Mouse (Mus musculus) left cerebral cortex, adult 11 months (tissue): ENCODE results near the gene 2610318N02Rik.
A peak's percentile ranks its signal among the peaks of the same experiment; 100 is the strongest.
"Not testable (repeated sequence)": the region's sequence is repeated elsewhere in the genome, so short reads cannot be mapped to it uniquely, and the experiment has no call there.

Source experiments
- DNase-seq: peaks from one replicate; pipeline ENCODE4 v3.0.0; 2022; ENCODE audit warnings: low spot score

The 2610318N02Rik gene

DNA sequence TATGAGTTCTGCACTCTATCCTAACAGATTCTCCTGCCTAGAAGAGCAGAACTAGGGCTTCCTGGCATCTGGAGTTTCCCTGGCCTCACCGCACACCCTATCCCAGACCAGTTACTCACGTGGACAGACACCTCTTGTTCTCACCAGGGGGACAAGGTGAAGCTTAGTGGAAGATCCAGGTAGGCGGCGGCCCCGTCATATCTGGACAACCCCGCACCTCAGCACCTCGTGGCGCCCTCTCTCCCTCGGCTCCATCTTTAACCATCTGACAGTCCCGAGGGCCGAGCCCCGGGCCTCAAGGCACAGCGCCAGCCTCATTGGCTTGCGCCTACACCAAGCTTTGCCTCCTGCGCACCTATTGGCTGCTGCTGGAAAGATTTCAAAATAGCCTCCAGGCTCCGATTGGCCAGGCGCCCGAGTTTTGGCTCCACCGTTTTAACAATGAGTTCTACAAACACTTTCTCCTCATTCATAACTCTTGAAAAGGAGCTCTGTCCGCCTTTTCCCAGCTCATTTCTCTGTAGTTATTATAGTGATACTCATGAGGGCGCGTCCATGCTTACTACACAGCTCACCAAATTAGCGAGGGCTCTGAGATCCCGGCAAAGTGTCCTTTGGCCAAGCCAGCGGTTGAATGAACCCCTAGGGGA lies at the start of gene 2610318N02Rik:
Gene 2610318N02Rik (minus strand): TSS at position 297 of the 650 bp plus-strand sequence.
- DNase-seq, result peak; percentile 44

DNA sequence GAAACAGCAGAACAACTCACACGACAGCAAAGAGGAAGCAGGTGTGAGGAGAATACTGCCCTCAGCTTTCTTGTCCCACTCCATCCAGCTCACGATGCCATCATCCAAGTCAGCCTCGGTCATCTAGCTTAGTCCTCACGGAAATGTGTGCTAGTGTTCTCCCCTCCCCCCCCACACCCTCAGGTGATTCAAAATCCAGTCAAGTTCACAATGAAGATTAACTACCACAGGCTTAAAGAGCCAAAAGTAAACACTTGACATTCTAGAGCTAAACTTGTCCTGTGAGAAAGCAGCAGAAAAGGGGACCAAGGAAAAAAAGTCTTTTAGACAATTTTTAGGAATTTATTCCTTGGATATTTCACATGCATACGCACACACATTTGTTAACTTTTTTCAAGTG lies 43.1 kb upstream of the 2610318N02Rik start:
- no peak for DNase-seq

DNA sequence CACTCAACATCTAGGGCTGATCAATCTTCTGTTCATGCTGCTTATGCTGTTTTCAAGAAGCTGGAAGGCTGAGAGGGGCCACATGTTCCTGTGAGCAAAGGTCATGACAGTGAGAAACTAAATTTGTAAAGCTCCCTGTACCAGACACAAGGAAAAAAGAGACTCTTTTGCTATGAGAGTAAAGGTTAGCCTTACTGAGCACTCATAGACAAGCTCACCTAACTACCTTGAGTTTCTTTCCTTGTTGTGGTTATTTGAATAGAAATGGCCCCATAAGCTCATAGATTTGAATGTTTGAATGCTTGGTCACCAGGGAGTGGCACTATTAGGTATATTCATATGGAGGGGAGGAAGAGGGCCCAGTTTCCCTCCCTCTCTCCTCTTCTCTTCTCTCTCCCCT lies 42.2 kb upstream of the 2610318N02Rik start:
- DNase-seq, result no peak

DNA sequence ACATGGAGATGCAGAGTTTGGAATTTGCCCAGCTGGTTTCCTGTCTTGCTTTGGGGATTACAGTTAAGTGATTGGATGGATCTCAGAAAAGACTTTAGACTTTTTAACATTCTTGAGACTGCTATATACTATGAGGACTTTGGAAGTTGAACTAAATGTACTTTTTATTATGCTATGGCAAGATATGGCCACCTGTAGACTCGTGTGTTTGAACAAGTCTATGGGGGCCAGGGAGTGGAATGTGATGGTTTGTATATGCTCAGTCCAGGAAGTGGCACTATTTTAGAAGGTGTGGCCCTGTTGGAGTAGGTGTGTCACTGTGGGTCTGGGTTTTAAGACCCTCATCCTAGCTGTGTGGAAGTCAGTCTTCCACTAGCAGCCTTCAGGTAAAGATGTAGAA lies 40.5 kb upstream of the 2610318N02Rik start:
- not testable (repeated sequence) for DNase-seq

DNA sequence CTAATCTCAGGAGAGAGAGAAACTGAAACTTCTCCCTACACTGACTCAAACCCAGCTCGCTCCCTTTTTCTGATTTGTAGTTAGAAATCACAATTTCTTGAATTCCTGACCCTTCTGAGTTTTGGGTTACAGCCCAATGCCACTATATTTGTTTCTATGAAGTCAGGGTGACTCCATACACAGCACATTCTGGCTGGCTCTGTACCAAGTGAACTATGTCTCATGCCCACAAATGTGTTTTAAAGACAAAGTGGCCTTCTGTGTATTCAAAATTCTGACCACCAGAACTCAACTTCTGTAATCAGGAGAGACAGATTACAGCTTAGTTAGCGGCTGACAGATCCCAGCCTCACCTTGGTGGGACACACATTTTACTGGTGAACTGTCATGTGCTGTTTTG lies 29.4 kb upstream of the 2610318N02Rik start:
- DNase-seq, result no peak

DNA sequence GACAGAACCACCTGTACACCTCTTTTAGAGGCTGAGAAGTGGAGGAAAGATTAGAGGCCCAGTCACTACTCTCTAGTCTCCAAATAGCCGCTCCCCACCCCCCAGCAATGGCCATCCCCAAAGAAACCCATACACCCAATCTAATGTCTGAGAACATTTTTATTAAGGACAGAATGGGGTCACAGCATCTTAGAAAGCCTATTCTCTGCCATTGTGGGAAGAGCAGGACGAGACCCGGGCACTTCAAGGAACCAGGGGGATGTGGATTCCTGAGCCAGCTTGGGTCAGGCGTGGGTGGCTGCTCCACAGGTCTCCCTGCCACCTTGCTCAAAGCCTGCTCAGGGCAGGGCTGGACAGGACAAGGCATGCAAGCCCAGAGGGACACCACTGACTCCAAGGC lies 26.9 kb upstream of the 2610318N02Rik start:
- no peak for DNase-seq

DNA sequence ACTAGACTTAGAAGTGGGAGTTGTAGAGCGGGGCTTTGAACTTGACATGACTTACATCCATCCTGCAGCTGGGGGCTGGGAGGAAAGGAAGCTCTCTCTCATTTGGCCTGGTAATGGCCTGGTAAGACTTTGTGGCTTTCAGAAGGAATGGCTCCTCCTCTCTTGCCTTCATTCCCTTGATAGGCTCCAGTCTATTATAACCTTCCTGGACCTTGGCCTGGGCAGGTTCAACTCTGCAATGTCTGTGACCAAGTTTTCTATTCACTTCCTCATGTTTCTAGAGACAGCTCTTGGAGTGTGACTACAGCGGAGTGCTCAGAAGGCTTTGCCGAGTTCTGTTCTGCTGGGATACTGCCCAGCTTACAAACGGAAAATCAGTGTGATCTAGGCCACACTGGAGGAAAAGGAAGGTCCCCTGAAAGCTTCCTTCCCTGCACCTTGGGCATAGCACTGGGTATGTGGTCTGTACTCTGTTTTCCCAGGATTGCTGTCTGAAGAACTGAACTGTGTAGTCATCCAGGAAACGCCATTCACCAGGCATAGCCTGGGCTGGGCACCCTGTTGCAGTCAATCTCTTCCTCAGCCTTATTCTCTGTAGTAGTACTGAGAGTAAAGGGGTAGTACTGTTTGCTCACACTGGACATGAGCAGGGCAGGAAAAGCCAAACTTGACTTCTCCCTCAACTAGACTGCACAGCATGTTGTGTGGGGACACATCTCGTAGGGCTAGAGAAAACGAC lies 25.7 kb upstream of the 2610318N02Rik start:
- no peak for DNase-seq

DNA sequence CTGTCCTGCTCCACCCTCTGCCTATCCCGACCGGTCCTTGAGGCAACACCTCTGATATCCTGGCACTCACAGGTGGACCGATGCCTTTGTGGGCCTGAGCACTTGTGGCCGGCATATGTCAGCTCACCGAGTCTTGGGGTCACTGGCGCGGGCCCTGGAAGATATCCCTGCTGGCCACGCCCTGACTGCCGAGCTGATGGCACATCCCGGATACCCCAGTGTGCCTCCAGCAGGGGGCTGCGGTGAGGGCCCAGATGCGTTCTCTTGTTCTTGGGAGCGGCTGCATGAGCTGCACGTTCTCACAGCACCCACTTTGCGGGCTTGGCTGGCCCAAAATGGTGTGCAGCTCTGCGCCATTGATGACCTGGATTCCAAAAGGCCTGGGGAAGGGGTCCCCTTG lies 23.1 kb upstream of the 2610318N02Rik start:
- no peak for DNase-seq

DNA sequence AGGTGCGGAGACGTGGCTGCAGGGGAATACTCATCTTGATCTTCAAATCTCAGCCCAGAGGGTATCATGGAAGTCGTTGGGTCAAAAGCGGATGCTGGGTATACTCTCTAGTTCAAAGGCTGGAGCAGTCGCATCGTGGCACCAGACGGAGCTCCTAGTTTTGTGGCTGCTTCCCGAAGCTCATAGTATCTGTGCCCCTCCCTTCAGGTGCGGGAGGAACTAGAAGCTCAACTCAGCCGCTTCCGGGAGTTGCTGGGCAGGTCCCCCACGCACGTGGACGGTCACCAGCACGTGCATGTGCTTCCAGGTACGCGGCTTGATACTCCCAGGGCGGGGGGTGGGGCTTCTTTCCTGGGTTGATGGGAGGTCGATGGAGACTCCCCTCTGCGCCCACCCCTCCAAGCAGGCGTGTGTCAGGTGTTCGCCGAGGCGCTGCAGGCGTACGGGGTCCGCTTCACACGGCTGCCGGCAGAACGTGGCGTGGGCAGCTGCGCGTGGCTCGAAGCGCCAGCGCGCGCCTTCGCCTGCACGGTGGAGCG lies 22.5 kb upstream of the 2610318N02Rik start:
- DNase-seq, result peak; percentile 23

DNA sequence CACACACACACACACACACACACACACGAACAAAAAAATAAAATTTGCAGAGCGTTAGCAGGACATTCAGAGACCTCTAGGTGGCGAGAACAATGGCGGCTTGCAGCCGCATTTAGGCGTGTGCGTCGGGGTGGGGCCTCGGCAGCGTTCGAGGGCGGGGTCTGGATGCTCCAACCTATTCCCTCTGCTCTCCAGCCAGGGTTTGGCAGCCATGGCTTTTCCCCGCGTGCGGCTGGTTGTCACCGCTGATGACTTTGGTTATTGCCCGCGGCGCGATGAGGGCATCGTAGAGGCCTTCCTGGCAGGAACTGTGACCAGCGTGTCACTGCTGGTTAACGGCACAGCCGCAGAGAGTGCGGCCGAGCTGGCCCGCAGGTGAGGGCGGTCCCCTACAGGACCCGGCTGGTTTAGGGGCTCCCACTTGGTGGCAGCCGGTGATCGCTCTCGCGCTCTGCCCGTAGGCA lies 21.8 kb upstream of the 2610318N02Rik start, which contains the start of gene Ccdc116:
Gene Ccdc116 (minus strand): TSS at position 458 of the 464 bp plus-strand sequence.
- DNase-seq, result peak; percentile 71

DNA sequence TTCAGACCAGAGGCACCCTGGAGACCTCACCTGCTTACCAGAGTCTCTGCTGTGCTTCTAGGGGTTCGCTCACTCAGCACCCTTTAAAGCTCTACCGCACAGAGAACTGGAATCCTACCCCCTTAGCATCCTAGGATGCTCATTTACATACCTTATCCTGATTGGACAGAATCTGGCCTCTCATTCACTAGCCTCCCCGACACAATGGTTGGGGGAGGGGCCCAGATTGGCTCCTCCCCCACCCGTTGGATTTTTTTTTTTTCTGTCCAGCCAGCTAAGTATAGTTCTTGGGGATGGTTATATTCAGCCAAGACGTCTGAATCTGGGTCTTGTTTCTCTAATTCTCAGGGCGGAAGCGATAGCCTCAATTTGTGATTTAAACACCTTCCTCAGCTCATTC lies 19.4 kb upstream of the 2610318N02Rik start, which contains the start of gene Ydjc:
Gene Ydjc (plus strand): TSS at position 283 of the 400 bp plus-strand sequence.
- DNase-seq, result no peak

DNA sequence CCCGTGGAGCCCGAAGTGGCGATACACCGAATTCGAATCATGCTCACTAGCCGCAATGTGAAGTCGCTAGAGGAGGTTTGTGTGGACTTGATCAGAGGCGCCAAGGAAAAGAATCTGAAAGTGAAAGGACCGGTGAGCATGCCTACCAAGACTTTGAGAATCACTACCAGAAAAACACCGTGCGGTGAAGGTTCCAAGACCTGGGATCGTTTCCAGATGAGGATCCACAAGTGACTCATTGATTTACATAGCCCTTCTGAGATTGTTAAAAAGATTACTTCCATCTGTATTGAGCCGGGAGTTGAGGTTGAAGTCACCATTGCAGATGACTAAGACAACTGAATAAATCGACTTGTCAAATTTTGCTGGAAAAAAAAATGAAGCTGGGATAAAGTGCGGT lies 12.4 kb upstream of the 2610318N02Rik start:
- no peak for DNase-seq

DNA sequence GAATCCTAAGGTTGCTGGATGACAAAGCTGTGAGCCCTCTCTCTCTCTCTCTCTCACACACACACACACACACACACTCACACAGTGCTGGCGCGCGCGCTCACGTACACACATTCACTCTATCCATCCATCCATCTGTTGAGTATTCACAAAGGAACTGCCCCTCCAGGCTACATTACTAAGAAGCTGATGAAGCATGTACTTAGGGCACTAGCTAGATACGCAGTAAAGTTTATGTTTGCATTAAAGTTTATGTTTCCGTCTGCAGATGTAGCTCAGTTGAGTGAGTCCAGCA lies 7.9 kb upstream of the 2610318N02Rik start:
- DNase-seq, result no peak

DNA sequence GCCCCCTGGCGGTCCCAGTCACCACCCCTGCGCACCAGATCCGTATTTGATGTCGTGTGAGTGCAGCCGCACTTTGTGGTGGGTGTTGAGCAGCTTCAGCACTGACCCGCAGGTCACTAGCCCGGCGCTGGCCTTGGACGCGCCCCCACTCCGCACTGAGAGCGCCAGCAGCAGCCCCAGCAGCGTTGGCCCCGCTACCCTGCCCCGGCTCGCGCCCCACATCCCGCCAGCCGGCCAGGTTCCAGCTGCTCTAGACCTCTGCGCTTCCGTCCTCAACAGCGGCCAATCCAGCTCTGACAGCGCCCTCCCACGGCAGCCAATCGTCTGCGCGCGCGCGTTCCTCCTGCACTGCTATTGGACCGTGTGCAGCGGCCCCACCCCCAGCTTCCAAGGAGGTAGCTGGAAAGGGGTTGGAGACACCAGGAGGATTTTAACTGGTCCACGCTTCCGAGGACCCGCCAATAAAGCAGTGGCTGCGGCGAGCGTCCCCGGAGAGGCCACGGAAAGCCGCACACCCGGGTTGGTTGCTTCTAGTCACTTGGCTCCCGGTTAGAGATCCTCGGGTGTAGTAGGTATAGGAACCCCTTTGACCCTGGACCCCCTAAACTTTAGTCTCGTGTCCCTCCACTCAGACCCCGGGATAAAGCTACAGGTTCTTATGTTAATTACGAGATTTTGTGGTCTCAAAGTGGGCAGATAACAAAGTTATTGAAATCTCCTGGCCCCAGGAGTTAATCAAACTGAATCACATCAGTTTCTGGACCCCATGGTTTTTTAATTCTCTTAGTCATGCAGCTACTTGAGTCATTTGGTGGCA lies 7.3 kb upstream of the 2610318N02Rik start, which contains the start of gene Sdf2l1:
Gene Sdf2l1 (minus strand): TSS at position 295 of the 817 bp plus-strand sequence.
- peak; percentile 97 for DNase-seq

DNA sequence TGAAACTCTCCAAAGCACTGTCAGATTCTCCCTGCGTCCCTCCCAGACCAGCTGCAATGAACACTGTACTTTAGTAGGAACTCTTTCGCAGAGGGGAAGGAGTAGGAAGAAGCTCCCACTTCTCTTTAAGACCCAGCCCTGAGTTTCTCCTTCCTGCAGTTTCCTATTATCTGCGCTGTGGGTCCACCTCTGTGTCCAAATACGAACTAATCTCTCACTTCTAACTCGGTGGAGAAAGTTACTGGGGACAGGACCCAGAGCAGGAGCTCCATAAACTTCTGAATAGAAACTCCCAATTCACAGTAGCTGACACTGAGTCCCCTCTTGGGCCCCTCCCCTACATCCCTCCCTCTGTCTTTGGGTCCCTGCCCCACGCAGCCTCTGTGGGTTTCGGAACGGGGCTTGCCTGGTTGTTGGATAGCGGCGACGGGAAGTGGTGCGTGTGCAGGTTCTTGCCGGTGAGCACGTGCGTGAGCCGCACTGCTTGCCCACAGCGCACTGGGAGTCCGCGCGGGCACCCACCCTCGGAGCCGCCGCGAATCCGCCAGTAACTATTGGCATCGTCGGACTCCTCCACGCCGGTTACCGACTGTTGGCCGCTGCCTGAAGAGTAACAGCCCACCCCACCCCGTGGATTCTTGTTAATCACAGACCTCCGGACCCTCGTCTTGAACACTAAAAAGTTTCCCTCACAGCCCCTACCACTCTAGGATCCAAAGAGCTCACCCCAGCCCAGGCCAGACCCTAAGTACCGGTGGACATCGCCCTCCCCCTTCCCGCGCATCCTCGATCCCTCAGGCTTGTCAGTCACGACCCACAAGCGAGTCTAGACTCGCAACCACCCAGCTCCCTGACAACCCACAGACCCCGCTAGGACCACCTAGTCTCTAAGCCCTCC lies 6.5 kb upstream of the 2610318N02Rik start:
- DNase-seq, result no peak

DNA sequence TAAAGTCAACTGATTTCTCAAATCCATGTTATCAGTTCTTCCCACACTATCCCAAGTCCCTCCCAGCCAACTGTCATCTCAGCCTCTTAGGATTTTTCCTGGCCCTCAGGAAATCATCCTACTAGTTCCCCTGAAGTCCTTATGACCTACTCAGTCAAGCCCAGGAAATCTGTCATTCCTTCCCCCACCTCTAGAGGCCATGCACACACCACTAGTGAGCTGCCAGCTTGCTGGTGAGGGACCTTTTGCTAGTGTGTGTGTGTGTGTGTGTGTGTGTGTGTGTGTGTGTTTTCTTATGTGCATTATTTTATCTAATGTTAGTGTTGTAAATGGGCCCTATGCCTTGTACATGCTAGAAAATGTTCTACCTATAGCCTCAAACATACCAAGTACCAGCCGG lies 2.3 kb upstream of the 2610318N02Rik start:
- no peak for DNase-seq

DNA sequence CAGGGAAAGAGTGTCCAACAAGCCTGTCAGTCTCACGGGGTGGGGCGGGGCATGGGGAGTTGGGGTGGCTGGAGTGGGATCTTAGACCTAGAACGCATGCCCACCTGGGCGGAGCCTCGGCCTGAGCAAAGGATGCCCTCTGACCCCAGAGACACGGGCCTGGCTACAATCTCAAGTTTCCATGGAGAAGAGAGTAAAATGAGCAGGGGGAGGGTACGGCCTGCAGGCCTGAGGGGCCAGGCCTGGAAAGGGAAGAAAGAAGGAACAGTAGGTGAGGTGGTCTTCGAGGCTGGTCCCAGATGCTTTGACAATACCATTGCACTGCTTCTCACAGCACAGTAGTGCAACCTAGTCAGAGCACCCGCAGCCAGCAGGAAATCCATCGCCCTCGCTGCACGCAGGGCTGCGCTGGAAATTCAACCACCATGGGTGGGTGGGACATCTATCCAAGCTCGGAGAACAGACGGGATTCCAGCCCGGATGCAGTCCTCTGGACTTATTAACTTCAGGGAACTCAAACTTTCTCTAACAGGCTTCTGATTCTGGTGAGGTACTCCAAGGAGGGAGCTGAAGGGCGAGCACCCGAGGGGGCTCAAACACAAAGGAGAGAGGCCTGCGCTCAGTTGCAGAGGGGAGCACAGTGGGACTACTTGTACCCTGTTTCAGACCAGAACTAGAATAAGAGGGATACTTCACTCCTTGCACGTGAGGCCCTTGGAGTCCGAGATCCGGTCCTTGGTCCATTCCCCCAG lies 672 bp downstream of the 2610318N02Rik start:
- no peak for DNase-seq

DNA sequence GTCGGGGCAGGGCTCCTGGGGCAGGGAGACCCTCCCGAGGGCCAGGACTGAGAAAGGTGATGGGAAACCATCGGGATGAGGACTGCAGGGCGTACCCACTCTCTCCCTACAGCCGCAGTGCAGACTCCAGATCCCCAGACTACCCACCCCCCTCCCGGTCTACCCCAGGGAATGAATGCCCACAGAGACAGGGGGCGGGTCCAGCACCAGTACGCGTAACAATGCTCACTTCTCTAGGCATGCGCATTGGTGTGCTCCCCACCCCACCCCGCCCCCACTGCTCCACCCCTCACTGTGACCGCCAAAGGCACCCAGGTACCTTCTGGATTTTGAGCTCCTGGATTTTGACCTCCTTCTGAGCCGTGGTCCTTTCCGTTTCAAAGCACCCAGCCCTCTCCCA lies 3.4 kb downstream of the 2610318N02Rik start:
- no peak for DNase-seq

DNA sequence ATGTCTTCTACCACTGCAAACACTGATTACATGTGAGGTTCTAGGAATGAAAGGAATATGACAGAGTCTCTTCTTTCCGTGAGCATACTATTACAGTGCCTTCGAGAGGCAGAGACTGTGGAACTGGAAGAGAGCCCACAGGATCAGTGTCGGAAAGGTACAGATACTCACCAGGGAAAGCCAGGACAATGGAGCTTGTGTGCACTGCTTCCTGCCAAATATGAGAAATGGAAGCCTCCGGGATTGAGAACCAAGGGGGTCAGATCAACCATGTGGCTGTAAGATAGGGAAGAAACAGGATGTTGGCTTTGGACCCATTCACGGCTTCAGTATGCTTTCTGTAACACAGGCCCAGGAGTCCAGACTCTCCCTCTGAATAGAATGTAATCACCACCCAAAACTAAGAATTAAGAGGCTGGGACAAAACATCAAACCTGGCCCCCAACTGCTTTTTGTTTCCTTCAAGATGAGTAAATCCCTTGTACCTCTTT lies 7.6 kb downstream of the 2610318N02Rik start:
- DNase-seq, result no peak
